Mouse (Mus musculus) right cerebral cortex, adult 18-20 months (tissue): ENCODE measurements at regions not wholly inside any gene's neighbourhood (a gene's known extent, or its start where the extent isn't known, plus 50 kb on each side); places are given as distances from the start of the nearest gene placed in this dataset.

Experiments used
- DNase-seq: peaks from one replicate; pipeline ENCODE4 v3.0.0; 2022; ENCODE audit warnings: mixed read lengths

DNA sequence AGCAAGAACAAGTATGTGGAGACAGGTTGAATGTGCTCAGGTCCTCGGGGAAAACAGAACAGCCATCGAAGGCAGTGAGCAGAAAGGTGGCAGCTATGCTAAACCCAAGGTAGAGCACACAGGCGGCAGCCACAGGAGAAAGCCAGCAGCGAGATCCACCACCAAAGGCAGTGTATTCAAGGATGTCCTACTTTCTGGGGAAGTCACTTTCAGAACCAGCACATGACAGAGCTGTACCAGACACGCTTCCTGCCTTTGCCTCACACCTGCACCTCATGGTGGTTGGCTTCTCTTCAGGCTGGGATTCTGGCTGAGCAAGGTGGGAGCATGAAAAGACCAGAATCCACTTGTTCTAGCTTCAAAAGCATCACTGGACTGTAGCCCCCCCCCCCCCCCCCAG is 168.0 kb downstream of the Cdh26 start:
- DNase-seq = no peak

DNA sequence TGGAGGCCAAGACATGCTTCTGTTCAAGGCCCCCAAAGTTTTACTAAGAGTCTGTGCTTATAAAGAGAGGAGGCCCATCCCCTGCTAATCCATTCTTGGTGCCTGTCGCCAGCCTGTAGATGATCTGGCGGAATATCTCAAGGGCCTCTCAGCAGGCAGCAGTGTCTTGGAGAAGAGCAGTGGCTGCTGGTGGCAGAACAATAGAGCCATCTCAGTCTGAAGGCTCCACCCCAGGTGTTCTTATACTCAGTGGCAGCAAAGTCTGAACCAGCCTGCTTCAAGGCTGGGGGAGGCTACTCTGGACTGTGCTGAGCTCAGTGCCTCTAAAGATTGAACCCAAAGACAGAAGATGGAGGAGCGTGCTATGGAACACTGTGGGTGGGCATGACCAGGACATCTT is 168.5 kb downstream of the Cdh26 start:
- no peak for DNase-seq

DNA sequence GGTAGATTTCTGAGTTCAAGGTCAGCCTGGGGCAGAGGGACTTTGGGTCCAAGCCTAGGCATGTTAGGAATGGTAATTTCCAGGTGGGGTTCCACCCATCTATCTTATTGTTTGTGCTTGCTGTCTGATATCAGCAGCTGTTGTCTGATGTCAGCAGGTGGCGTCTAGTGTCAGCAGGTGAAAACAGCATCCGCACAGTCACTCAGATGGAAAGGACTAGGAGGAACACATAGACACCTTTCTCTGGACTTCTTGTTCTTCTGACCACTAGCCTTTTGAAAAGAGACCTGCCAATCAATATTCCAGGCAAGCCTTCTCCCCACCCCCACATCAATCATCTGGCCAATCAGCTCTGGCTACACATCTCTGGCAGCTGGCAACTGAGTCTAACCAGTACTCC is 173.1 kb downstream of the Cdh26 start:
- no peak for DNase-seq

DNA sequence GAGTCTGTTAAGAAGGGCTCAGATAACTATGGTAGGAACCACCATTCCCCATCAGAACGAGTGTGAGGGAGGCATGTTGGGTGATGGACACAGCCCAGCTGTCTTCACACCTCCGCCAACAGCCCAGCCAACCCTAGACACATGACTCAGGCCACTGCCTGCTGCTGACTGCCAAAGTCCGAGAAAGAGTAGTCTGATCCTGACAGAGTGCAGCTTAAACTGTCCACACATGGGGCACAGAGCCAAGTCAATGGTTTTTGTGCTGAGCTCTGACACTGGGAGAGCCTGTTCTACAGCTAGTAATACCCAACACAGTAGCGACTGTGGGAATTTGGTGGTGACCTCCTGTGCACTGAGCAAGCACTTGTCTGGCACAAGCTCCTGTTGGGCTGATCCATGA is 176.4 kb downstream of the Cdh26 start:
- DNase-seq = peak; percentile 23

DNA sequence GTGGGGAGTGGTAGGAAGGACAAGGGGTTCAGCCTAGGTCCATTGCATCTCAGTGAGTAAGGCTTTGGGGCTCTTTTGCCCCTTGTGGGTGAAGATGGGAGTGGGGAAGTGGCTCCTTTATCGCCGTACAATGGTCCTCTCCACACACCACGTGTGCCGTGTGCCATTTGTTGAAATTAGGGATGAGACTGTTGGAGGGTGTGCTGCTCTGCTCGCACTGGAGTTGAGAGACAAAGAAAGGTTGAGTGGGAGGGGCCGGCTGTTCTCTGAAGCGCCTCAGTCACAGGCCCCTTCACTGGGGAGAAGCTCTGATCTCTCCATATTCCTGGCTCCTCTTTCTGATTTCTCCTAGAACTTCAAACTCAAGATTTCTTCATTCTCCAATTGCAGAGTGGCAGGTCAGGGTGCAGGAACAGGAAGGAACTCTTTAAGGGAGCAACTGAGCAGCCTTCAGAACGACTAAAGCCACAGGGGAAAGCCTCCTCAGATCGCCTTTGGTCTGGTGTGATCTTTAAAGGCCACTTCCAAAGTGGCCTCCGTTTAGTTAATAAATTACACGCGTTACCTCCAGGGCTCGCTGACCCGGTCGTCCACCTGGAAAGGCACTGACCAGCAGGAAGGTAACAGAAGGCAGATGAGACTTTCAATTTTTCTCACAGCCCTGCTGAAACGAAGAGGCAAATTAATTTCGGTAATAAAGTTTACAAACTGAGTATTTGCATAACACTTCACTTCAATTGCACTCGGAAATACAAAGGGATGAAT is 180.1 kb downstream of the Cdh26 start:
- no peak for DNase-seq

DNA sequence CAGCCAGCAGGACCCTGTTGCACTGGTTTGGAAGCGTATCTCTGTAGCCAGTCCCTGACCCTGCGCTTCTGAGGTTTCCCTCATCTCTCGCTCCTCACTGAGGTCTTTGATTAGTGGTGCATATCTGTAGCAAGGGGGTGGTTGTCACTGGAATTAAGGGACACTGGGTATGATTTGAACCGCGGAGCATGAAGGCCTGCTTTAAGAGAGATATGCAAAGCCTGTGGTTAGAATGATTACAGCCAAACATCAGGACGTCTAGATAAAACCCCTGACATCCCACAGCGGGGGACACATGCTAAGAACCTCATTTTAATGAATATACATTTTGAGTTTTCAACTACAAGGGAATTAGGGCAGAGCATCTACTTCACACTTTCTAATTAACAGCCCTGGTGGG is 184.4 kb downstream of the Cdh26 start:
- DNase-seq = no peak

DNA sequence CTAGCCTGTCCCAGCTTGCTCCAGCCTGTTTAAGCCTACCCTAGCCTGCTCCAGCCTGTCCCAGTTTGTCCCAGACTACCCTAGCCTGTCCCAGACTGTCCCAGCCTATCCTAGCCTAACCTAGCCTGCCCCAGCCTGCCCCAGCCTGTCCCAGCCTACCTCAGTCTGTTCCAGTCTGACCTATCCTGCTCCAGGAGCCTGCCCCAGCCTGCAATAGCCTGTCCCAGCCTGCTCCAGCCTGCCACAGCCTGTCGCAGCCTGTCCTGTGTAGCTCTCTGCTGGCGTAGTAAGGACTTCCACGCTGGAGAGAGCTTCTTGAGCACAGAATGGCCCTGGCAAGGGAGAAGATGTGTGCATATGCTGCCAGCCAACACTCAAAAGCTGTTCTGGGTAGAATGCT is 192.5 kb downstream of the Cdh26 start:
- no peak for DNase-seq

DNA sequence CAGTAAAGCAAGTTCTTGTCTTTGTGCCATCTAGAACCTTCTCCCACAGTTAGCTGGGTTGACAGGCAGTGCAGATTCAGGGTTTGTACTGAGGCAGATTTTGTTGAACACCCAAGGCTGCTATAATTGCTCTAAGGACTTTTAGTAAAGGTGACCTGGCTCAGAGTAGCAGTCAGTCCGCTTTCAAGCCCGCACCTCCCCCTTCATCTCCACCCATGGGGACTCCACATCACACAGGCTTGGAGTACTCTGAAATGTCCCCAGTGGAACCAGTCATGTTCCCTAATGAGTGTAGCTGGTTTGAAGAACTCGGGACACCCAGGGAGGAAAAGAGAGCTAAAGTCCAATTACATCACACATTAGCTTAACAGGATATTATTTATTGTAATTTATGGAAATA is 194.1 kb downstream of the Cdh26 start:
- no peak for DNase-seq

DNA sequence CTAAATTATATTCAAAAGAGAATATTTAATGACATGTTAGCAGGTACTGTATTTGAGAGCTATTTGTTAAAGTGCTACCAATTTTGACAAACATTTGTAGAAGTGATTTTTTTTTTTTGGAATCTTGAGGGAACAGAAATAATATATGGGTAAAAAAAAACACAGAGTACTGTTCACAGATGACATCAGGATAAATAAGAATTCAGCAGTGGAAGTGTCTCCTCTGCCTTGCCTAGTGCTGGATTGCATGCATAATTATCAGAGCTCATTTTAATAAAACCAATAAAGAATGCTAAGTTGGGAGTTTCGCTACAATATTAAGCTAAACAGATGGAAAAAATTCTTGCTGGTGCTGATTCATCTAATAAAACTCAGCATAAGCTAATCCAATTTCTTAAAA is 194.6 kb downstream of the Cdh26 start:
- no peak for DNase-seq

DNA sequence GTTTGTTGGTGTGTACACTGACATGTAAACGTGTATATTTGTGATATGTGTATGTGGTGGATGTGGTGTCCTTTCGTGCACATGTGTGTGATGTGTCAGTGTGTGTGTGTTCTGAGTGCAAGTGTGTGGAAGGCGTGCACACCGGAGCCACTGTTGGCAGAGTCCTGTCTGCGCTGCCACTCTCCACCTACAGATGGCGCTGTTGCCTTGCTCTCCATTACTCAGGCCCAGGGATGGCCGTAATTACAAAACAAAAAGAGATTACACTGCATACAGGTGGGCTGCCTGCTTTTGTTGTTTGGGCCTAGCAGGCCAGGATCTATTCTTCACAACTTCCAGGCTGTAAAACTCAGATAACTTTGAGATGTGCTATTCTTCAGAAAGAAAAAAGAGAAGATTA is 199.4 kb downstream of the Cdh26 start:
- DNase-seq = peak; percentile 59

DNA sequence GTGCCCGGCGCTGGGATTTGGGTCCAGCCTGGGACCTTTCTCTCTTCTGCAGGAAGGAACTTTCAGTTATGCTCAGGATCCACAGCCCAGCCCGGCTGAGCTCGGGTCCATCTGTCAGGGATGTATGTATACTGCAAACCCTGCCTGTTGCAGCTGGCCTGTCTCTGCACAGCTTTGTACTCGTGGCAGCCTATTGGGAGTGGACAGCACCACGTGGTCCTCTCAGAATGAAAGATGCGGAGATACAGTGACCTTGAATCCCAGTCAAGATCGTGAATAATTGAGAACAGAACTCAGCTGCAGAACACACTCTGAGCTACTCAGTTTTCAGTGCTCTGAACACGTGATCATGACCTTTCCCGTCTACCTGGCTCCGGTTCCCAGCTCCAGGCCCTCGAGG is 200.2 kb downstream of the Cdh26 start:
- DNase-seq = no peak

DNA sequence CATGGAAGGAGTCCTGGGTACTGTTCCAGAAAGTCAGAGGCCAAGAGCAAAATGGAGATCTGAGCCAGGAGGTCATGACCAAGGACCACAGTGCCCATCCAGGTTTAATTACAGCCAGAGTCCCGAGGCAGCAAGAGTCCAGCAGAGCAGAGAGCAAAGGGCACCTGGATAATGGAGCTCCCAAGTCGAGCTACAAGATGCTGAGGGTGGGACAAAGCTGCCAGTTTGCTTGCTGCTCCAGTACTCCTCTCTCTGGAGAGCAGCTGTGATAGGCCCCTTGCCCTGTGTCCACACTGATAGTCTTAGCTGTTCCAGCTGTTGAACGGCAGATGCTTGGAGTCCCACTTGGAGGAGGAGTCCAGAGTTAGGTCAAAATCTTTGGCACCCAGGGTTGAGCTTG is 201.0 kb downstream of the Cdh26 start:
- no peak for DNase-seq

DNA sequence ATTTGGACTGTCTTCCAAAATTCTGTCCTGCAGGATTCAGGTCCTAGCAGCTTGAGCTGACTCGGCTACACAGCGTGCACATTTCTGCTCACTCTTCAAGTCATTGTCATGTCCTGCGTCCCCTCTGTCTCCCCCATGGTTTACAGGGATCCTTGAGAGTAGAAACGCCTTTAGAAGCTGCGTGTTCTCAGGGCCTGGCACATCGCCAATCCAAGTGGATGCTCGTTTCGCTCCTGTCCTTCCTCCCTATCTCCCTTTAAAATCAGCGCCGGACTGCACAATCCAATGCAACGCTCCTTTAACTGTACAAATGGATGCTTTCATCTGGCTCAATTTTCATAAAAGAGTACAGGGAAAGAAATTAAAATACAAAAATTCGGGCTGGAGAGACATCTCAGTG is 201.6 kb downstream of the Cdh26 start:
- DNase-seq = no peak

DNA sequence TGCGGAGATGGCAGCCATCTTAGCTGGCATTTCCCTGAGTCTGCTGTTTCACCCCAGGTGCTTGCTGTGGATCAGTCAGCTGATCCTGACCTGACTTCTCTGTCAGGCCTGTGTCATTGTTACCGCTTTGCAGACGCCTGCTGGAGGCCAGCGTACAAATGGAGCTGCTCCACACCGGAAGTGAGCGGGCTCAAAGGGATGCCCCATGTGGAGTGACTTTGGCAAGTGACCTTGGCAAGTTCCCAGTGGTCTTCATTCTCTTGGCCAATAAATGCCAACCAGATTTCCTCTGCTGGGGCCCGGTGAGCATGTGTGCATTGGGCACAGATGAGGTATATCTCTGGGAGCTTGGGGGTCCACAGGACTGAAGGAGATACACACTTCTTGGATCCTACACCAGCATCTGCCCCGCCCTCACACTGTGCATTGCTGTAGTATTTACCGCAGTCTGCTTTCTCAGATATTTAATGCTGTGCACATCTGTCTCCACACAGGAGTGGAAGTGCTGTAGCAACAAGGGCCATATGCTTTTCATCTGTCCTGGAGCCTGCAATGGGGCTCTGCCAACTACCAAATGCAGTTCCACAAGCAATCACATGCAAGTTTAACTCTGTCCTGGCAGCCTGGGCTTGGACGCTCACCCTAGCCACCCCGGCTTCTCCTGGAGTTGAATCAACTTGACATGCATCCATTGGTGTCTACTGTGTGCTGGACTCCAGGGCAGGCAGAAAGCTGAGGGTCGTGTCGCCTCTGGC is 202.7 kb downstream of the Cdh26 start:
- no peak for DNase-seq

DNA sequence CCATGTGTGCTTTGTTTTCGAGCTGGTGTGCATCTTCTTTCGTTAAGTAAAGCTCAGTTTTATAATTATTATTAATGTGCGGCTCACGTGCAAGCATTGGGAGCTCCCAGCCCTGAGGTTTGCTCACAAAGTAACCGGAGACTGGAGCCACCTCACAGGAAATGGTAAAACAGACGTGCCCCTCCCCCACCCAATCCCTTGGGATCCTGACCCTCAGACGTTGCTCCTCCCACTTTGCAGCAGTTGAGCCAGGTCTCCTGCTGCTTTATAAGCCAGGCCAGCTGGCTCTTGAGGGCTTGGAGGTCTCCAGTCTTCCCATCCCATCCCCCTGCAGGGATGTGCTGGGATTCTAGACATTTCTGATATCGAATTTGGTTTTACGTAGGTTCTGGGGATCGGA is 203.8 kb downstream of the Cdh26 start:
- DNase-seq = no peak

DNA sequence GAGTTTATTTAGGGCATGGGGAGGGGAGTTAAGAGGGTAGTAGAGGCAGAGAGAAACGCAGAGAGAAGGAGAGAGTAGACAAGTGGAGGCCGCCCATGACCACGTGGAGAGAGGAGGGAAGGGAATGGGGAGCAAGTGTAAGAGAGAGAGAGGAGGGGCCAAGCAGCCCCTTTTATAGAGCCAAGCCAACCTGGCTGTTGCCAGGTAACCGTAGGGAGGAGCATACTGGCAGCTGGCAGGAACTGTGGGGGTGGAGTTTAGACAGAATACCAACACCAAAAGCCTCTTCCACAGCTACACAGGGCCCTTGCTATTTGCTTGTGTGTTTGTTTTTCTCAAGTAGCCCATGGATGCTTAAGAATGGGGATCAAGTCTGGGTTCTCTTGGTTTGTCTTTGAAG is 205.4 kb downstream of the Cdh26 start:
- no peak for DNase-seq

DNA sequence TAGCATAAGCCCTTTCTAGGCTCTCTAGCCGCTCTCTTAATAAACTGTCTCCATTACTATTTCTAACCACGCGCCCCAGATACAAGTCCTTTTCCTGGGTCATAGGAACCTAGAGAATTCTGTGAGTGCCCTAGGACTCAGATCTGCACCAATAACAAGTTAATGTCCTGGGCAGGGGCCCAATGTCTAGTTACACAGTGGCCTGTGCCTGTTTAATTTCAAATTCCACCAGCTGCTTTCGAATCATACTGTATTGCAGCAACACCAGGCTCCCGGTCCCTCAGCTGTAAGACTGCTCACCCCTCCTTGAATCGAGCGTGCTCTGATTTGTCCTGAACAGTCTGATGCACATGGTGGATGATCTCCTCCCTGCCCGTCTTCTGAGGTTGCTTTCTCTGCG is 206.6 kb downstream of the Cdh26 start:
- no peak for DNase-seq

DNA sequence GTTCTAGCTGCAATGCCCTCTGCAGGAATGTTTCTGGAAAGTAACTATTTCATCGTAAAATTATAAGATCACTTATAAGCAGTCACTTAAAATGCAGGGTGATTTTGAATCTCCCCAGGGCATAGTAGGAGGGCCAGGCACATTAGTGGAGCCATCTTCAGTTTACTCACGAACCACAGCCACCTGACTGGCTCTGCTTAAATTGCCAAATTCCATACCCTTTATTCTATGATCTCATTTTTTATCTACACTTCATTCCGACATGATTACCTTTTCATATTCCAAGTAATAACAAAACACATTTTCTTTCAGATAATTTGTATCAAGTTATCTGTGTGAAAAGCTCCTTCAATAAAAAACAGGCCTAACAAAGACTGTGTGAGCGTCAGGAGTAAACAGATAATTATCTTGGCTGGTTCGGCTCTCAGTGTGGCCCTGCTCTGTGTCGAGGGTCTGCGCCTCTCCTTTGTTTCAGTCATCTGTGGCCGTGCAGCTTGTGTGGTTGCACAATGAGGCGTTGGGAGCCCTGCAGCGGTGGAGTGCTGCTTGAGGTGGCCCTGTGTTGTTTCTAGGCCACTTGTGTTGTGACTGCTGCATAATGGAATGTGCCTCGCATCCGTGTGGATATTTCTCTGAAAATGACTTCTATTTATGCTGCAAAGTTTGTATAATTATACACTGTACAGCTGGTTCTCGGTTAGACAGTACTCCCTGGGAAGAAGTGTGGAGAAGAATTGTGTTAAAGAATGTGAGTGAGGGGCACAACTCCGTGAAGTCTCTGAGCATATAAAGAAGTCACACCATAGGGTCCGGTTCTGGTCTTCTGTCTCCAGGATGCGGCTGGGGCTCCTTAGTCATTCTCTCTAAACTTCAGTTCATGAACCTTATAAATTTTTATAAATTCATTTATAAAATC is 212.1 kb downstream of the Cdh26 start:
- no peak for DNase-seq

DNA sequence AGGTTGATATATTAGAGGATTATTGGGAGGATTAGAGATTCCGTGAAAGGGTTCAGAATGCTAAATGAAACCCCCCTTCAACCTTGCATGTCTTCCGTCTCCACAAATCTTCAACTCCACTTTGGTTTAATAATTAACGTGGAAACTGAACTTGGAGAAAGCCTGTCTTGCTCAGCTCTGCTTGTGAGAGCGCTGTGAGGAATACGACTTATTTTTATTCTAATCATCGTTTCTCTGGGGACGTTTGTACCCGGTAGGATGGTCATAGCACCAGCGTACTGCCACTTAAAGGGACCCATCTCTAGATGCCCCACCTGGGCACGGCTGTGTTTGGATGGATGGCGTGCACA is 212.7 kb downstream of the Cdh26 start:
- DNase-seq = no peak

DNA sequence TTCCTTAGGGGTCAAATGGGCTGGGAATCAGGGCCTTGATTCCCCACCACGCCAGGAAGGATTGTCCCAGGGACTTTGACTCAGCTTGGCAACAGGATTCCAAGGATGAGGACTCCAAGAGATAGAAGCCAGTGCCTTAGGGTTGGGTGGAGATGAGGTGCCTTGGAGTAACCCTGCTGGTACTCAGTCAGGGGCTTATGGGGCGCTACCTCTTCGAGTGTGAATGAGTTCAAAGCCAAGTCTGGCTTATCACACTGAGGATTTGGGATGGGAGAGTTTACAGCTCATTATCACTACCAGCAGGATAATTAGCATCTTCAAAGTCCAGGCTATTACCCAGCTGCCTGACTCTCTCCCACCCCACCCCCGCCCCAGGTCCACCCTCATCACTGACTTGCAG is 213.5 kb downstream of the Cdh26 start:
- DNase-seq = no peak

DNA sequence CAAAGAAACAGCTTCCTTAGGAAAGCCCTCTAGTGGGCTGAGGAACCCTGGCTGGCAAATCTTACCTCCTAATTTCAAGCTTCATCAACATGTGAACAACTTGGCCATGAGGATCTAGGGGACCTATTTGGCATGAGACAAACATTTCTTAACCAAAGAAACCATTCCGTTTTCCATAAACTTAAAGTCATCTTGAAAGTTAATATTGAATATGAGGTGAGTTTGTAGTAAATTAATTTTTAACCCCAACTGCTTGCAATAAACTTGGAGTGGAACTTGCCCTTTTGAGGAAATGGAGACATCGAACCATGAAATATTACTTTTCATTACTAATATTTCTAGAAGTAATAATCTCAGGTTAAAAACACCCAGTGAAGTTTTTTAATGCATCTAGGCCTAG is 229.7 kb downstream of the Cdh26 start:
- no peak for DNase-seq

DNA sequence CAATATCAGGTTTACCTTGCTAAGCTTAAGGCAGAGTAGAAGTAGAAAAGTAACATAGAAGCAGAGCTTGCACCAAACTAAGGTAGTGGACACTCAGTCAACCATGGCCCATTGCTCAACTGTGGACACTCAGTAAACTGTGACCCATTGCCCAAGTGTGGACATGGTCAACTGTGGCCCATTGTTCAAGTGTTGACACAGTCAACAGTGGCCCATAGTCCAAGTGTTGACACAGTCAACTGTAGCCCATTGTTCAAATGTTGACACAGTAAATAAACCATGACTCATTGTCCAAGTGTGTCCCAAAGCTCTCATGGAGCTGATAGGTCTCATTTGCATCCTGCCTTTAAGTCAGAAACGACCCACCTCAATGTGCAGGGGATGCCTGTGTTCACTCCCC is 232.1 kb downstream of the Cdh26 start:
- no peak for DNase-seq

DNA sequence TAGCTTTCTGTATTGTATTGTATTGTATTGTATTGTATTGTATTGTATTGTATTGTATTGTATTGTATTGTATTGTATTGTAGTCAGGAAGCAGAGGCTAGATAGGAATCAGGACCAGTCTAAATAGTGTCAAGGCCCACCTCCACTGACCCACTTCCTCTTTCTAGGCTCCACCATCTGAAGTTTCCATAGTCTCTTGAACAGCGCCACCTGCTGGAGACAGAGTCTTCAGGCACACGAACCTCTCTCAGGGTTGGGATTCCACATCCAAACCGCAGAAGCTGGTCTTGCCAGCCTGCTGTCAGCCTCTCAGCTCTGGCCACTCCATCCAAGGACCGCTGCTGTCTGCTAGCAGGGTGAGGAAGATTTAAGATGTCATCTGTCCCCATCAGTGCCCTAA is 234.6 kb downstream of the Cdh26 start:
- DNase-seq = peak; percentile 42

DNA sequence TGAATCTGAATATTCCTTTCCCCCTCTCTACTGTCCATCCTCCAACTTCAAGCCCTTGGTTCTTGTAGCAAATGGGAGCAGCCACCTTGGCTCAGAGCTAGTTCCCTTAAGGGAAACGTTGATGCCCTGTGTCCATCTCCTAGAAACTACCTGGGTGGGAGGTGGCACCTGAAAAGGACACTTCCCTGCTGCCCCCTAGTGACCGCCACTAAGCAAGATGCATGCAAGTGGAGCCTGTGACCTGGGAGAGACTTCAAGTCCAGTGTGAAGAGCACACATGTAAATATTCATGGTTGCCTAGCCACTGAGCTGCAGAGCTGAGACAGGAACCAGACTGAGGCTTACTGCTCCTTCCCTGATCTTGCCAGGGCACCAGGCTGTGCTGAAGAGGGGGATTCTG is 238.1 kb downstream of the Cdh26 start:
- no peak for DNase-seq
